Mouse (Mus musculus): Measurements from ENCODE around the gene Nol4l. TPM values are rescaled to one million over a fixed set of nuclear protein-coding genes. Genes with fewer than 3 reads are reported as not detected.
"Not testable (repeated sequence)": the region's sequence is repeated elsewhere in the genome, so short reads cannot be mapped to it uniquely, and the experiment has no call there.

Nol4l gene
- polyA plus RNA-seq, 1 experiment, result 47.5 TPM

DNA sequence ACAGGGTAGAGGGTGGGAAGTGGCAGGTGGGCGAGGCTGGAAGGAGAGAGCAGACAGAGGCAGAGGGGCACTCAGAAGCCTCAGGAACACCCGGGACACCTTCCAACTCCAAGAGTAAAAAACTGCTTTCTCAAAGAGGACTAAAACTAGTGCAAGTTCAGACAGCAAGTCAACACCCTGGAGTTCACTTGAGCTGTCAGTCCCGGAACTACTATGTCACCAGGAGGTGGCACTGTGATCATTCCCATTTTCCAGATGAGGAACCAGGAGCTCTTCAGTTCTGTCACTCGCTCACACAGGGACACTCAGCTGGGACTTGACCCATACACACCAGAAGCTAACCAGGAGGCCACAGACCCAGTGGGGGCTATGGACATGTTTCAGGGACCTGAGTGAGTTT, 30.6 kb downstream of the Nol4l start:
- 68% methylated on average over 4 of the region's 4 CpGs for WGBS
- no peak overlapping the region for H3K27ac ChIP-seq (ENCODE audit: insufficient read depth, low read depth, low read length)
- peaks cover 4% of the 10 kb centered on the region for H3K4me1 ChIP-seq (ENCODE audit: control insufficient read depth, insufficient read depth, insufficient read length, low read length)
- H3K36me3 ChIP-seq (ENCODE audit: control insufficient read depth, insufficient read depth, low read length), result no peaks in the 10 kb centered on the region
- H3K4me3 ChIP-seq (ENCODE audit: low read depth, low read length), result no peak overlapping the region
- TF ChIP-seq CTCF (IDR thresholded peaks at IDR 0.05; ENCODE audit: extremely low read depth, insufficient read length, insufficient replicate concordance, low read depth, low read length) (peak; percentile 31; the same call in 1 of the 2 replicates), POLR2A (IDR thresholded peaks at IDR 0.05; ENCODE audit: low read depth, low read length) (no peak)
- no peaks in the 10 kb centered on the region for H3K27me3 ChIP-seq (ENCODE audit: control insufficient read depth, insufficient read depth, low read length)

DNA sequence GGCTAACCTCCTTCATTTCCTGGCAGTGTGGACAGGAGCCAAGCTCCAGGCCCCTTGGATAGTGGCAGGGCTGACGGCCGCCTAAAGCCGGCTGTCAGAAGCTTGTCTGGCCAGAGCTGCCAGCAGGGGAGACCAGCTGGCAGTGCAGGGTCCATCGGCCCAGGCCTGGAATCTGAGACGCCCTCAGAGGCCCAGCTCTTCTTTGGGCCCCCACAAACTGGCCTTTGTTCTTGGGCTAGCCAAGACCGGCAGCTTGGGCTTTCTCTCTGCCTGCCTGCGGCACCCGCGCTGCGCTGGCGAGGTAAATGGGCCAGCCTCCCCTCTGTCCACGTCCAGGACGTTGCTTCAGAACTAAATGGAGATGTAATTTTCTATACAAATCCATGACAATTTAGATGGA, 32.9 kb downstream of the Nol4l start:
- H3K27me3 ChIP-seq (ENCODE audit: control insufficient read depth, insufficient read depth, low read length), result no peaks in the 10 kb centered on the region
- TF ChIP-seq CTCF (IDR thresholded peaks at IDR 0.05; ENCODE audit: extremely low read depth, insufficient read length, insufficient replicate concordance, low read depth, low read length) (no peak), POLR2A (IDR thresholded peaks at IDR 0.05; ENCODE audit: low read depth, low read length) (no peak)
- peaks cover 16% of the 10 kb centered on the region for H3K4me1 ChIP-seq (ENCODE audit: control insufficient read depth, insufficient read depth, insufficient read length, low read length)
- H3K27ac ChIP-seq (ENCODE audit: insufficient read depth, low read depth, low read length), result no peak overlapping the region
- H3K36me3 ChIP-seq (ENCODE audit: control insufficient read depth, insufficient read depth, low read length), result no peaks in the 10 kb centered on the region
- WGBS, result 89% methylated on average over 13 of the region's 13 CpGs
- H3K4me3 ChIP-seq (ENCODE audit: low read depth, low read length), result no peak overlapping the region

DNA sequence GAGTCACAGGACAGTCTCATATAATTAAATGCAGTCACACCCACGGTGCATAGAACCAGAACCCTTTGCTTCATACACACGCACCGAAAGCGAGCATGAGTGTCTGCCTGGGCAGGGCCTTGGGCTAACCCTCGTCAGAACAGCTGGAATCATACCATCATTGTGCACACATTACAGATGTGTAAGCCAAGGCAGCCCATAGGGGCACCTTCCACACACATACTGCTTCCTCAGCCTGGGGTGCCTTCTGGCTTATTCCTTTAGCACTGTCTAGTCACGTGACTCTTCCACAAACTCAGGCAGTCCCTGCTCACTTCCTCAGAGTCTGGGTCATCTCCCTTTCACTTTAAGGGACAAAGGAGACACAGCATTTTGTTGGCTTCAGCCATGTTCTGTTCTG, 33.5 kb downstream of the Nol4l start:
- 88% methylated on average over 6 of the region's 6 CpGs for WGBS
- no peaks in the 10 kb centered on the region for H3K27me3 ChIP-seq (ENCODE audit: control insufficient read depth, insufficient read depth, low read length)
- peaks cover 17% of the 10 kb centered on the region for H3K4me1 ChIP-seq (ENCODE audit: control insufficient read depth, insufficient read depth, insufficient read length, low read length)
- no peak overlapping the region for H3K27ac ChIP-seq (ENCODE audit: insufficient read depth, low read depth, low read length)
- no peak for TF ChIP-seq CTCF (IDR thresholded peaks at IDR 0.05; ENCODE audit: extremely low read depth, insufficient read length, insufficient replicate concordance, low read depth, low read length)
- no peak for TF ChIP-seq POLR2A (IDR thresholded peaks at IDR 0.05; ENCODE audit: low read depth, low read length)
- no peaks in the 10 kb centered on the region for H3K36me3 ChIP-seq (ENCODE audit: control insufficient read depth, insufficient read depth, low read length)
- no peak overlapping the region for H3K4me3 ChIP-seq (ENCODE audit: low read depth, low read length)

DNA sequence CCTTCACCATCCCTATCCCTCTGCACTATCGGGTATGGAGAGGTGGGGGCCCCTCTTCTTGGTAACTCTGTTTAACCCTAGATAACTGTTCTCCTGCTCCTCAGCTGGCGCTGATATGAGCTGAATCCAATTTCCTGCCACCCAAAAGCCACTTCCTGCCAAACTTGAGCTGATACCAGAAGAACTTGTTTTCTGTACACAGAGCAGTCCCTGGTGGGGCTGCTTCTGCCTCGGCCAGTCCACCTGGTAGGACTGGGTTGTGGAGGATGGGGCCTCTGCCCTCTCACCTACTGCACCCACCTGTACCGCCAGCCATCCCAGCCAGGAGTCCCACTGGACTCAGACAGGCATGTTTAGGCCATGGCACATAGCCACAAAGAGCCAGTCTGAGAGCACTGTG, 34.0 kb downstream of the Nol4l start:
- 60% methylated on average over 4 of the region's 4 CpGs for WGBS
- H3K27me3 ChIP-seq (ENCODE audit: control insufficient read depth, insufficient read depth, low read length), result no peaks in the 10 kb centered on the region
- H3K4me1 ChIP-seq (ENCODE audit: control insufficient read depth, insufficient read depth, insufficient read length, low read length), result peaks cover 17% of the 10 kb centered on the region
- no peaks in the 10 kb centered on the region for H3K36me3 ChIP-seq (ENCODE audit: control insufficient read depth, insufficient read depth, low read length)
- TF ChIP-seq POLR2A (IDR thresholded peaks at IDR 0.05; ENCODE audit: low read depth, low read length), result no peak
- no peak for TF ChIP-seq CTCF (IDR thresholded peaks at IDR 0.05; ENCODE audit: extremely low read depth, insufficient read length, insufficient replicate concordance, low read depth, low read length)
- no peak overlapping the region for H3K4me3 ChIP-seq (ENCODE audit: low read depth, low read length)
- no peak overlapping the region for H3K27ac ChIP-seq (ENCODE audit: insufficient read depth, low read depth, low read length)

DNA sequence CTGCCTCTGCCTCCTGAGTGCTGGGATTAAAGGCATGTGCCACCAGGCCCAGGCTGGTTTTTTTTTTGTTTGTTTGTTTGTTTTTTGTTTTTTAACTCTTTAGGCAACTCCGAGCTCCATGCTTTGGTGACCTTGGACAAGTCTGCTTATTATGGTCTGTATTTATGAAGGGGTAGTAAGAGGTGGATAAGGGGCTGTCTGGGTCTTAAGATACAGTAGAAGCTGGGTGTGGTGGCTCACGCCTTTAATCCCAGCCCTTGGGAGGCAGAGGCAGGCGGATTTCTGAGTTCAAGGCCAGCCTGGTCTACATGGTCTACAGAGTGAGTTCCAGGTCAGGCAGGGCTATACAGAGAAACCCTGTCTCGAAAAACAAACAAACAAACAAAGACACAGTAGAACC, 34.4 kb downstream of the Nol4l start:
- not testable (repeated sequence) for H3K36me3 ChIP-seq (ENCODE audit: control insufficient read depth, insufficient read depth, low read length); H3K4me3 ChIP-seq (ENCODE audit: low read depth, low read length); H3K27ac ChIP-seq (ENCODE audit: insufficient read depth, low read depth, low read length); H3K27me3 ChIP-seq (ENCODE audit: control insufficient read depth, insufficient read depth, low read length)
- peaks cover 17% of the 10 kb centered on the region for H3K4me1 ChIP-seq (ENCODE audit: control insufficient read depth, insufficient read depth, insufficient read length, low read length)
- 89% methylated on average over 4 of the region's 4 CpGs for WGBS

DNA sequence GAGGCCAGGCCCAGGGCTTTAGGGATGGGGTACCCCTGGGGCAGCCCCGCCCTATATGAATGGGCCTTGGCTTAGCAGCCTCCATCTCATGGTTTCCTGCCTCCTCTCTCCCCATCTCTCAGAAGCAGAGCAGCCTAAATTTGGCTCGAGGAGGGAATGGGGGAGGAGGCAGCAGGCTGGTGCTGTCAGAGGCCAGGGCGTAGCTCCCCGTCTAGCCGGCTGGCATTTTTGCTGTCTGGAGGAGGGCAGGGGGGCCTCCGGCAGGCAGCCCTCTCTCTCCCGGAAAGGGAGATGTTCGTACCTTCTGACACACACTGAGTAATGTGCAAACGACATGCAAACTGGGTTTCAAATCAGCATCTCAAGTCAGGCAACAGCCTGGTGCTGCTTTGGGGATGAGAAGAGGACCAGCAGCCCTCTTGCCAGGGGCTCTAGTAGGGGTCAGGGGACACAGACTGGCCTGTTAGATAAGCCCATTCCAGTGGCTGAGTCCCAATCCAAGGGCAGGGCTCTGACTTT, 35.4 kb downstream of the Nol4l start:
- TF ChIP-seq POLR2A (IDR thresholded peaks at IDR 0.05; ENCODE audit: low read depth, low read length) (no peak), CTCF (IDR thresholded peaks at IDR 0.05; ENCODE audit: extremely low read depth, insufficient read length, insufficient replicate concordance, low read depth, low read length) (no peak)
- Histone ChIP-seq H3K27ac (ENCODE audit: insufficient read depth, low read depth, low read length) (no peak overlapping the region), H3K27me3 (ENCODE audit: control insufficient read depth, insufficient read depth, low read length) (no peaks in the 10 kb centered on the region), H3K4me1 (ENCODE audit: control insufficient read depth, insufficient read depth, insufficient read length, low read length) (peaks cover 17% of the 10 kb centered on the region), H3K4me3 (ENCODE audit: low read depth, low read length) (no peak overlapping the region), H3K36me3 (ENCODE audit: control insufficient read depth, insufficient read depth, low read length) (no peaks in the 10 kb centered on the region)
- 36% methylated on average over 9 of the region's 9 CpGs for WGBS

DNA sequence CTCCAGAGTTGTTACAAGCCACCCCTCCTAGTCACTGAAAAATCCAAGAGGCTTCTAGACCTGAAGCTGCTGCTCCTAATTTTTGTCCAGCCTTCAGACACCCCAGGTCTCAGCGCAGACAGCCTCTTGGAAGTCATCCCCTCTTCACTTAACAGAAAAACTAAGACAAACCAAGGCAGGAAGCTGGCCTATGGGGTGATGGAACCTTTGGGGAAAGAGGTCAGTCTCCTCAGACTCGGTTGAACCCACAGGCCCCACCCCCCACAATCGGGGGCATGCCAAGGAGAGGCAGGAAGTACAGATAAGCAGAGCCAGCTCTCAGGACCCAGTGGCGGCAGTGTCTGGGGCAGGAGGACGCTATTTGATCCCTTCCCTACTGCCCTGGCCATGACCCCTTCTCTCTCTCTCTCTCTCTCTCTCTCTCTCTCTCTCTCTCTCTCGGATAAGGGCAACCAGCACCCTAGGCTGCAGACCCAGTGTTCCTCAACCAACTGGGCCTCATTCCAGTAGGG, 35.9 kb downstream of the Nol4l start:
- TF ChIP-seq POLR2A (IDR thresholded peaks at IDR 0.05; ENCODE audit: low read depth, low read length) (no peak), CTCF (IDR thresholded peaks at IDR 0.05; ENCODE audit: extremely low read depth, insufficient read length, insufficient replicate concordance, low read depth, low read length) (no peak)
- WGBS, result 17% methylated on average over 6 of the region's 6 CpGs
- H3K27ac ChIP-seq (ENCODE audit: insufficient read depth, low read depth, low read length), result no peak overlapping the region
- no peak overlapping the region for H3K4me3 ChIP-seq (ENCODE audit: low read depth, low read length)
- no peaks in the 10 kb centered on the region for H3K27me3 ChIP-seq (ENCODE audit: control insufficient read depth, insufficient read depth, low read length)
- peaks cover 17% of the 10 kb centered on the region for H3K4me1 ChIP-seq (ENCODE audit: control insufficient read depth, insufficient read depth, insufficient read length, low read length)
- no peaks in the 10 kb centered on the region for H3K36me3 ChIP-seq (ENCODE audit: control insufficient read depth, insufficient read depth, low read length)

DNA sequence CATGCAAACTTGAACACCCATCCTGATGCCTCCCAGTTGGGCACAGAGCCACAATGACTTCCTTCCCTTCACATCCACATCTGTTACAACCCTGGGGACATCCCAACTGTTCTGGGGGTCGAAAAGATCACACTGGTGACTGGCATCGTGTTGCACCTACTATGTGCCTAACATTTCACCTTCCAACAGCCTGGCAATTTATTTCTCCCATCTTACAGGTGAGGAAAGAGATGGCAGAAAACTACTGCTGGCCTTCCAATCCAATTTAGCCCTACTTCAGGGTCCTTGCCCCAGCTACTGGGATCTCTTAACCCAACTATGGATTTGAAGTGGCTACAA, 36.4 kb downstream of the Nol4l start:
- no peak for TF ChIP-seq CTCF (IDR thresholded peaks at IDR 0.05; ENCODE audit: extremely low read depth, insufficient read length, insufficient replicate concordance, low read depth, low read length)
- no peak for TF ChIP-seq POLR2A (IDR thresholded peaks at IDR 0.05; ENCODE audit: low read depth, low read length)
- no peaks in the 10 kb centered on the region for H3K36me3 ChIP-seq (ENCODE audit: control insufficient read depth, insufficient read depth, low read length)
- H3K27me3 ChIP-seq (ENCODE audit: control insufficient read depth, insufficient read depth, low read length), result no peaks in the 10 kb centered on the region
- peak overlapping the region; percentile 94 for H3K4me3 ChIP-seq (ENCODE audit: low read depth, low read length)
- peaks cover 17% of the 10 kb centered on the region for H3K4me1 ChIP-seq (ENCODE audit: control insufficient read depth, insufficient read depth, insufficient read length, low read length)
- no peak overlapping the region for H3K27ac ChIP-seq (ENCODE audit: insufficient read depth, low read depth, low read length)
- 7% methylated on average over 2 of the region's 2 CpGs for WGBS

All from small intestine, adult 2 months (tissue).